Mouse (Mus musculus) heart, postnatal 0 days (tissue): ENCODE data around the gene Fam98b.

Source experiments
- CTCF ChIP-seq: IDR thresholded peaks from 2 replicates; pipeline ENCODE4 v1.5.1; 2016; ENCODE audit warnings: antibody characterized with exemption, control low read depth, low read depth
- EP300 ChIP-seq: IDR thresholded peaks from 2 replicates; pipeline ENCODE4 v1.6.1; 2016; ENCODE audit warnings: antibody characterized with exemption, low read depth

DNA sequence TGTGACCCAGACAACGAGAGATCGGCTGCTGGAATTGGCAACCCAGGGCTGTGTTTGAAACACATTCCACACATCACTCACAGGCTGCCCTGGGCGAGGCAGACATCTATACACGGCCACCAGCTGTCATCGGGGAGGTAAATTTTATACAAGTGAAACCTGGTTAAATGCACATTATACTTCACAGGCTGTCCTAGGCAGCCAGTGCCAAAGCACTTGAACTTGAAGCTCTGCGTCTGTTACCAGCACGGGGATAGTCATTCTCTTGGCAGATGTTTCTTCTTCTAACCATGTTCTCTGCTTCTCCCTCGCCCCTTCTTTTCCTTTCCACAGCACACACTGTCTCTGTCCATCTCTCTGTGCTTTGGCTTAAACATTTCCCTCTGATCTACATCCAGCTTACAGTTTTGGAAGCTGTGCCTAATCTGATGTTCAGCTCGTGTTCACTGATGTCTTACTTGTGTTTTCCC lies 48.6 kb upstream of the Fam98b start:
- TF ChIP-seq EP300 (no peak), CTCF (no peak)
